Mouse (Mus musculus): ENCODE data around the gene Wdfy2. TPM values are rescaled to one million over a fixed set of nuclear protein-coding genes. Genes with fewer than 3 reads are reported as not detected.

Gene Wdfy2
- polyA plus RNA-seq, 1 experiment from 2014 or later, result 8.0 TPM

DNA sequence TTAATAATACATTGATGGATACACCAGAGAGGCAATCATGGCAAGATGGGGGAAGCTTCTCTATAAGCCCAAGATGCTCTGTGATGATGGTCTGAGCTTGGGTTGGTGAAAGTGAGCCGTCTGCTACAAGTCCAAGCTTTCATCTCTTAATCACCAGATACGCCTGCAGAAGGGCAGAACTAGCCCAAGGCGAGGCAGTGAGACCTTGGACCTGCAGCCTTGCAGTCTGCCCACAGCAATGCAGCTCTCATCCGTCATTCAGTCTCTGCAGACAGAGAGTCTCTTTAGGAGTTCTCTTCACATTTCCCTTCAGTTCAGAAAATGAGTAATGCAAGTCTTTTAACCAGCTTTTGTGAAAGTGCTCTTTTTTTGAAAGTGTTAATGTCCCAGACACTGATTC, 20.4 kb downstream of the Wdfy2 start:
- no peaks in the 10 kb centered on the region for H3K27me3 ChIP-seq (ENCODE audit: insufficient read depth, low read length)
- 77% methylated on average over 4 of the region's 4 CpGs for WGBS
- no peak for ATAC-seq (ENCODE audit: low FRiP score, low TSS enrichment)

DNA sequence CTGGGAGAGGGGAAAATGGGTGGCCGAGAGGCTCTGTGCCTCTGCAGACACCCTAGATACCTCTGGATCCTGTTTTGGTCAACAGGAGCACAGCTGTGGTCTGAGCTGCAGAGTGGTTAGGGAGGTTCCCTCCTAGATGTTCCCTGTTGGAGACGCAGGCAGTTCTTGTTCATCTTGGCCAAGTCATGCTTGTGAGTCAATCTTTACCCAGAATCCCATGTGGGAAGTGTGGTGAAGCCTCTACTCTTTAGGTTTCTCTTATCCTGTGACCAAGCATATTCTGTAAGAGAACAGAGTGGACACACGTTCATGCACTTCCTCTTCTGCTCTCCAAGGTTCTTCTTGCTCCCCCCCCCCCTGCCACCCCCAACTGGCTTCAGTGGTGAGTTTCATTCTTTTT, 20.8 kb downstream of the Wdfy2 start:
- ATAC-seq (ENCODE audit: low FRiP score, low TSS enrichment), result no peak
- WGBS, result 83% methylated on average over 3 of the region's 3 CpGs
- H3K4me3 ChIP-seq (ENCODE audit: low read length), result no peak overlapping the region

More for the DNA sequence above, 20.4 kb downstream of the Wdfy2 start:
- Histone ChIP-seq H3K4me2 (replicated peaks; ENCODE audit: low read depth, low read length) (no peak overlapping the region), H3K36me3 (ENCODE audit: insufficient read depth, low read length) (no peaks in the 10 kb centered on the region), H3K4me3 (ENCODE audit: low read length) (no peak overlapping the region), H3K4me1 (ENCODE audit: insufficient read depth, low read length) (peaks cover 8% of the 10 kb centered on the region), H3K27ac (ENCODE audit: low read length) (no peak overlapping the region), H3K9me3 (ENCODE audit: low read length) (peaks cover 3% of the 10 kb centered on the region; the same call in 1 of the 2 replicates), H3K9ac (replicated peaks; ENCODE audit: low read length) (no peak overlapping the region)

DNA sequence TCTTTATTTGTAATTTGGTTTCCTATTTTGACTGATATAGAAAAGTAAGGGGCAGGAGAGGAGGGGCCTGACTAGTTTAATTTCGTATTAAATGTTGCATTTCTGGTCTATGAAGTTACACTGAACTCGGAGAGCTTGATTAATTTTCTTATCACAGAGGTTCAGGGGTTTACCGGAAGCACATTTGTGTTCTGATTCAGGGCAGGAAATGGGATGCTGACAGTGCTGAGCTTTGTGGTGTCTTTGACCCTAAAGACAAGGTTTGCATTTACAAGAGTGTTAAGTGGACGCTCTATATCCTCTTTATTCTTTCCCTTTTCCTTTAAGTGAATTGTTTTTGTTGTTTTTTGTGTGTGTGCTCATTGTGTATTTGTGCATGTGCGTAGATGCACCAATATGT, 25.1 kb downstream of the Wdfy2 start:
- Histone ChIP-seq H3K27ac (ENCODE audit: low read length) (no peak overlapping the region), H3K36me3 (ENCODE audit: insufficient read depth, low read length) (no peaks in the 10 kb centered on the region), H3K27me3 (ENCODE audit: insufficient read depth, low read length) (no peaks in the 10 kb centered on the region), H3K9ac (replicated peaks; ENCODE audit: low read length) (no peak overlapping the region), H3K4me1 (ENCODE audit: insufficient read depth, low read length) (no peaks in the 10 kb centered on the region), H3K4me2 (replicated peaks; ENCODE audit: low read depth, low read length) (no peak overlapping the region), H3K9me3 (ENCODE audit: low read length) (peaks cover 3% of the 10 kb centered on the region; the same call in 1 of the 2 replicates), H3K4me3 (ENCODE audit: low read length) (no peak overlapping the region)
- 75% methylated on average over 5 of the region's 5 CpGs for WGBS
- ATAC-seq (ENCODE audit: low FRiP score, low TSS enrichment), result no peak

More for the DNA sequence above, 20.8 kb downstream of the Wdfy2 start:
- H3K4me1 ChIP-seq (ENCODE audit: insufficient read depth, low read length), result peaks cover 8% of the 10 kb centered on the region
- H3K9me3 ChIP-seq (ENCODE audit: low read length), result peaks cover 3% of the 10 kb centered on the region; the same call in 1 of the 2 replicates
- no peaks in the 10 kb centered on the region for H3K36me3 ChIP-seq (ENCODE audit: insufficient read depth, low read length)
- H3K4me2 ChIP-seq (replicated peaks; ENCODE audit: low read depth, low read length), result no peak overlapping the region
- no peaks in the 10 kb centered on the region for H3K27me3 ChIP-seq (ENCODE audit: insufficient read depth, low read length)
- no peak overlapping the region for H3K27ac ChIP-seq (ENCODE audit: low read length)
- no peak overlapping the region for H3K9ac ChIP-seq (replicated peaks; ENCODE audit: low read length)

DNA sequence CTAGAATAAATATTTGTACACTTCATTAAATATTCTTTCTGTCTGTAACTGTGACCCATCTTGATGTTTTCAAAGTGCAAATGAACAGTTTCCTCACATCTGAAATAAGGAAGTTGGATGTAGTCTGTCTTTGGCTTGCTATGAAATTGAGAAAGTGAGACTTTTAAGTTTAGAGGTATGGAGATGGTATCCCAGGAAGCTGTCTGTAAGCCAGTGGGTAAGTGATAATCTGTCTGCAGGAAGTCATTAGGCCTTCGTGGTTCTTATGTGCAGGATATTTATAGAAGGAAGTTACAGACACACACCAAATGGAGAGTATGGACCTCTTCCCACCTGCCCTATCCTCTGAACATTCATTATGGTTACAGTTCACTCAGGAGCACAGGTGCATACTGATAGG, 26.8 kb downstream of the Wdfy2 start:
- WGBS, result 25% methylated on average over 1 of the region's 1 CpGs

DNA sequence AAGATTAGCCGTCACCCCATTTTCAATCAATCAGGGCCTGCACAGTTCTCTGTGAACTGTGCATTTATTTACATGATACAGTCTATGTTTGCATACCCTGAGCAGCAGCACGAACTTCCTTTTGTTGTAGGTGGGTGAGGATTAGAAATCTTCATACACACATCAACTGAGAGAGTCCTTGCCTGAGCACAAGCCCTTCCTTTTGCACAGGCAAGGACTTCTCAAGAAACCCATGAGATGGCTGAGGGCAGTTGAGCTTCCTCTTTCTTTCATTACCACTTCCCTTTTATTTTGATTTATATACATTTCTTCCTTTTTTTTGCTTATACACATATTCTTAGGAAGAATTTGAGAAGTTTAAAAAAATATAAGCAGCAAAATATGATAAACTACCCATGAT, 27.9 kb downstream of the Wdfy2 start:
- H3K9me3 ChIP-seq (ENCODE audit: low read length), result peaks cover 5% of the 10 kb centered on the region; the same call in 1 of the 2 replicates
- 0 out of 2 replicates have a peak, but pooled peaks cover 4% of the 10 kb centered on the region for H3K4me1 ChIP-seq (ENCODE audit: insufficient read depth, low read length)
- no peak overlapping the region for H3K4me3 ChIP-seq (ENCODE audit: low read length)
- H3K27ac ChIP-seq (ENCODE audit: low read length), result 0 out of 2 replicates have a peak overlapping the region, but pooled peaks have one; percentile 36
- 62% methylated on average over 2 of the region's 2 CpGs for WGBS
- no peaks in the 10 kb centered on the region for H3K27me3 ChIP-seq (ENCODE audit: insufficient read depth, low read length)
- 0 out of 2 replicates have a peak, but pooled peaks cover 3% of the 10 kb centered on the region for H3K36me3 ChIP-seq (ENCODE audit: insufficient read depth, low read length)
- ATAC-seq (ENCODE audit: low FRiP score, low TSS enrichment), result no peak
- H3K9ac ChIP-seq (replicated peaks; ENCODE audit: low read length), result no peak overlapping the region
- no peak overlapping the region for H3K4me2 ChIP-seq (replicated peaks; ENCODE audit: low read depth, low read length)

More for the DNA sequence above, 26.8 kb downstream of the Wdfy2 start:
- Histone ChIP-seq H3K9ac (replicated peaks; ENCODE audit: low read length) (no peak overlapping the region), H3K27me3 (ENCODE audit: insufficient read depth, low read length) (no peaks in the 10 kb centered on the region), H3K4me1 (ENCODE audit: insufficient read depth, low read length) (0 out of 2 replicates have a peak, but pooled peaks cover 4% of the 10 kb centered on the region), H3K4me2 (replicated peaks; ENCODE audit: low read depth, low read length) (no peak overlapping the region), H3K4me3 (ENCODE audit: low read length) (no peak overlapping the region), H3K9me3 (ENCODE audit: low read length) (peaks cover 3% of the 10 kb centered on the region; the same call in 1 of the 2 replicates), H3K36me3 (ENCODE audit: insufficient read depth, low read length) (no peaks in the 10 kb centered on the region), H3K27ac (ENCODE audit: low read length) (no peak overlapping the region)
- no peak for ATAC-seq (ENCODE audit: low FRiP score, low TSS enrichment)

DNA sequence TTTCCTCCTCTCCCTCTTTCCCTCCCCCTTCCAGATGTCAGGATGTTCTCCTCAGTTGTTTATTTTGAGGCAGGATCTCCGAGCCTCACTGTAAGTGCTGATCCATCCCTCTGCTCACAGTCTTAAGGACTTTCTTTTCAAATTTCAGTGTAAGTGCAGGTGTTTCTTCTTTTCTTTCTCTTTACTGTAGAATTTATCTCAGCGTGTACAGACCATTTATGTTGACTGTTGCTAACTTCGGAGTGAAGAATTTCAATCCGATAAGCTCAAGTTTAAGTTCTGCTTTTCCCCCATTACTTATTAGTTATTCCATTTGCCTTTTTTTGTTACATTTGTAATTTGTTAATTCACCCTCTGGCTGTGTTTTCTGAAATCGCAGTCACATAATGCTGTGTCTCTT, 29.6 kb downstream of the Wdfy2 start:
- Histone ChIP-seq H3K4me1 (ENCODE audit: insufficient read depth, low read length) (0 out of 2 replicates have a peak, but pooled peaks cover 4% of the 10 kb centered on the region), H3K9ac (replicated peaks; ENCODE audit: low read length) (no peak overlapping the region), H3K4me3 (ENCODE audit: low read length) (no peak overlapping the region), H3K27ac (ENCODE audit: low read length) (no peak overlapping the region), H3K4me2 (replicated peaks; ENCODE audit: low read depth, low read length) (no peak overlapping the region), H3K9me3 (ENCODE audit: low read length) (peaks cover 9% of the 10 kb centered on the region; the same call in 1 of the 2 replicates), H3K27me3 (ENCODE audit: insufficient read depth, low read length) (no peaks in the 10 kb centered on the region), H3K36me3 (ENCODE audit: insufficient read depth, low read length) (0 out of 2 replicates have a peak, but pooled peaks cover 5% of the 10 kb centered on the region)
- 77% methylated on average over 5 of the region's 5 CpGs for WGBS
- ATAC-seq (ENCODE audit: low FRiP score, low TSS enrichment), result no peak

DNA sequence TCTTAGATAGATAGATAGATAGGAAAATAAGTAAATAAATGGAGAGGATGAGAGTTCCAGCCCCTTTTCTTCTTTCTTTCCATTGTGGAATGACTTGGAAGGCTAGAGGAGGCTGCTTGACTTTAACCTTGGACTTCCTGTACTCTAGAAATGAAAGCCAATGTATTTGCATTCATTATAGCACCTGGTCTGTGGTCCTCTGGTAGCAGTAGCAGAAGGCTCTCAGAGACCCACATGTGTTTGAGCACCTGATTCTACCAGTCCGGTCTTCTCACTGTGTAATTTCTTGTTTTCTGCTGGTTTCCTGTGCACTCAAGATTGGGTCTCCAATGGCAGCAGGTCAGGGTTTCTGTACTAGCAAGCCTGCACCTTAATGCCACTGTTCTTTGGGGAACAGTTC, 30.1 kb downstream of the Wdfy2 start:
- Histone ChIP-seq H3K4me2 (replicated peaks; ENCODE audit: low read depth, low read length) (no peak overlapping the region), H3K27ac (ENCODE audit: low read length) (no peak overlapping the region), H3K27me3 (ENCODE audit: insufficient read depth, low read length) (no peaks in the 10 kb centered on the region), H3K9me3 (ENCODE audit: low read length) (peaks cover 9% of the 10 kb centered on the region; the same call in 1 of the 2 replicates), H3K36me3 (ENCODE audit: insufficient read depth, low read length) (0 out of 2 replicates have a peak, but pooled peaks cover 5% of the 10 kb centered on the region), H3K4me1 (ENCODE audit: insufficient read depth, low read length) (0 out of 2 replicates have a peak, but pooled peaks cover 4% of the 10 kb centered on the region), H3K9ac (replicated peaks; ENCODE audit: low read length) (no peak overlapping the region), H3K4me3 (ENCODE audit: low read length) (no peak overlapping the region)
- ATAC-seq (ENCODE audit: low FRiP score, low TSS enrichment), result no peak
- WGBS, result 80% methylated on average over 1 of the region's 1 CpGs

DNA sequence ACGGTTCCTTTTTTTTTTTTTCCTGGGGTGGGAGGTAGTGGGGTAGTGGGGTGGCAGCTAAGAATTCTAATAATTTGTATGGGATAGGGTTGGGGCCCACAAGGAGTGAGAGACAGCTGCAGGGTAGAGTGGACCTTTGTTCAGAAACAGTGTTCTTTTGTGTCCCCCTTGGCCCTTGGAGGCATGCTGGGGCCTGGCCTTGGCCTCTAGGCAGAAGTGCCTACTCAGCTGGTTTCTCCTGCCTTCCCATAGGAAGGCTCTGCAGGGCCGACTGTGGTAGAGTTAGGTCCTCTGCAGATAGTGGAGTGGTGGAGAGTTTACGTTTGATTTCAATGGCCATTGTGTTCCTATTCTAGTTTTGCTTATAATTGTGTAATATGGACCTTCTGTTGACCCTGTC, 30.8 kb downstream of the Wdfy2 start:
- Histone ChIP-seq H3K36me3 (ENCODE audit: insufficient read depth, low read length) (0 out of 2 replicates have a peak, but pooled peaks cover 5% of the 10 kb centered on the region), H3K27me3 (ENCODE audit: insufficient read depth, low read length) (no peaks in the 10 kb centered on the region), H3K9me3 (ENCODE audit: low read length) (peaks cover 9% of the 10 kb centered on the region; the same call in 1 of the 2 replicates), H3K27ac (ENCODE audit: low read length) (no peak overlapping the region), H3K4me3 (ENCODE audit: low read length) (no peak overlapping the region), H3K4me2 (replicated peaks; ENCODE audit: low read depth, low read length) (no peak overlapping the region), H3K4me1 (ENCODE audit: insufficient read depth, low read length) (0 out of 2 replicates have a peak, but pooled peaks cover 4% of the 10 kb centered on the region), H3K9ac (replicated peaks; ENCODE audit: low read length) (no peak overlapping the region)
- 68% methylated on average over 3 of the region's 3 CpGs for WGBS
- ATAC-seq (ENCODE audit: low FRiP score, low TSS enrichment), result no peak

DNA sequence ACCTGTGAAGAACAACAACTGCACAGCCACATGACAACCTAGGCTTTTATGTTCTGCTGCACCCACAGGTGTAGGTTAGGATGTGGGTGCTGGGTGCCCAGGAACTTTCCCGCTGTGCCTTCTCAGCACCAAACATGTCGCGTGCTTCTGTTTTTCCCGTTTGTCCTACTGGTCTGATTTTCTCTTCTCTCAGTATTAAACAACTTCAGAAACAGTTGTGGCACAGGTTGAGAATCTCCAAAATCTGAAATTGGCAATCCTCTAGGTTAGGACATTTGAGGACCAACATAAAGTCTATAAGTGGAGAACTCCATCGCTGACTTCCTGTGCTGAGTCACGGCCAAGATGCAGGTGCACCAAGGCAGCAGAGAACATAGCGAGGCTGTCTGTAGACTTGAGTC, 32.8 kb downstream of the Wdfy2 start:
- ATAC-seq (ENCODE audit: low FRiP score, low TSS enrichment), result no peak
- Histone ChIP-seq H3K27me3 (ENCODE audit: insufficient read depth, low read length) (no peaks in the 10 kb centered on the region), H3K9ac (replicated peaks; ENCODE audit: low read length) (no peak overlapping the region), H3K4me1 (ENCODE audit: insufficient read depth, low read length) (0 out of 2 replicates have a peak, but pooled peaks cover 4% of the 10 kb centered on the region), H3K4me3 (ENCODE audit: low read length) (no peak overlapping the region), H3K9me3 (ENCODE audit: low read length) (peaks cover 11% of the 10 kb centered on the region; the same call in 1 of the 2 replicates), H3K4me2 (replicated peaks; ENCODE audit: low read depth, low read length) (no peak overlapping the region), H3K27ac (ENCODE audit: low read length) (no peak overlapping the region), H3K36me3 (ENCODE audit: insufficient read depth, low read length) (0 out of 2 replicates have a peak, but pooled peaks cover 5% of the 10 kb centered on the region)
- WGBS, result 98% methylated on average over 7 of the region's 7 CpGs

DNA sequence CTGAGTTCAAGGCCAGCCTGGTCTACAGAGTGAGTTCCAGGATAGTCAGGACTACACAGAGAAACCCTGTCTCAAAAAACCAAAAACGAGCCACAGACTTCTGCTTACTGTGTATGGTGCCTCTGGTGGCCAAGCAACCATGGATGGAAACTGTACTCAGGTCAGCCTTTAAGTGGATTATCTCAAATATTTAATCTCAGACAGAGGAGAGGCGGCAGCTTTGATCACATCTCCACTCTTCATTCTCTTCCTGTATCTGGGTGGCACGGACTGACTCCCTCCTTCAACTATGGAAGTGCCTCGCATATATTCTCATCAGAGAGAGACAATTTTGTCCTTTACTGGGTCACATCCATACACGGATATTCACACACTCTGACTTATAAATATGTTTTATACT, 34.0 kb downstream of the Wdfy2 start:
- Histone ChIP-seq H3K36me3 (ENCODE audit: insufficient read depth, low read length) (0 out of 2 replicates have a peak, but pooled peaks cover 5% of the 10 kb centered on the region), H3K27me3 (ENCODE audit: insufficient read depth, low read length) (no peaks in the 10 kb centered on the region), H3K4me3 (ENCODE audit: low read length) (no peak overlapping the region), H3K9ac (replicated peaks; ENCODE audit: low read length) (no peak overlapping the region), H3K27ac (ENCODE audit: low read length) (no peak overlapping the region), H3K4me2 (replicated peaks; ENCODE audit: low read depth, low read length) (no peak overlapping the region), H3K9me3 (ENCODE audit: low read length) (peaks cover 11% of the 10 kb centered on the region; the same call in 1 of the 2 replicates), H3K4me1 (ENCODE audit: insufficient read depth, low read length) (0 out of 2 replicates have a peak, but pooled peaks cover 4% of the 10 kb centered on the region)
- no peak for ATAC-seq (ENCODE audit: low FRiP score, low TSS enrichment)
- WGBS, result 94% methylated on average over 5 of the region's 5 CpGs
